Mouse (Mus musculus) midbrain, embryonic 14.5 days (tissue): ENCODE measurements around the gene Pfdn6. TPM values are rescaled to one million over a fixed set of nuclear protein-coding genes. Genes with fewer than 3 reads are reported as not detected.

Experiments
- ATAC-seq: fragments of 200-750 bp; cut with Nextera tagmentation; 2 replicates; pipeline ENCODE4 v1.8.0; 2017; ENCODE audit warnings: moderate number of reproducible peaks, moderate library complexity; ENCODE audit not compliant: low FRiP score, low TSS enrichment
- DNase-seq: peaks from one replicate; pipeline ENCODE4 v3.0.0-alpha.2; 2015
- H3K27ac ChIP-seq: fragments of 300-500 bp; sonication (generic); replicated peaks from 2 replicates; pipeline ENCODE4 v1.5.1; 2014; ENCODE audit warnings: mild to moderate bottlenecking, low read depth, low read length, moderate library complexity
- H3K27me3 ChIP-seq: fragments of 300-500 bp; sonication (generic); 2 replicates; pipeline ENCODE4 v1.6.1; 2014; ENCODE audit warnings: low read length, control low read depth, mixed read lengths; ENCODE audit not compliant: control insufficient read depth, insufficient read depth
- H3K36me3 ChIP-seq: fragments of 300-500 bp; sonication (generic); 2 replicates; pipeline ENCODE4 v1.6.1; 2014; ENCODE audit warnings: low read length, control low read depth; ENCODE audit not compliant: control insufficient read depth, insufficient read depth
- H3K4me1 ChIP-seq: fragments of 300-500 bp; sonication (generic); 2 replicates; pipeline ENCODE4 v1.6.1; 2014; ENCODE audit warnings: mild to moderate bottlenecking, antibody characterized with exemption, low read length, control low read depth; ENCODE audit not compliant: control insufficient read depth, insufficient read depth
- H3K4me2 ChIP-seq: fragments of 300-500 bp; sonication (generic); 2 replicates; pipeline ENCODE4 v1.6.1; 2014; ENCODE audit warnings: mild to moderate bottlenecking, low read length, moderate library complexity
- H3K4me3 ChIP-seq: fragments of 300-500 bp; sonication (generic); replicated peaks from 2 replicates; pipeline ENCODE4 v1.5.1; 2014; ENCODE audit warnings: low read depth, low read length
- H3K9ac ChIP-seq: fragments of 300-500 bp; sonication (generic); replicated peaks from 2 replicates; pipeline ENCODE4 v1.6.1; 2014; ENCODE audit warnings: mild to moderate bottlenecking, low read length, moderate library complexity
- H3K9me3 ChIP-seq: fragments of 300-500 bp; sonication (generic); 2 replicates; pipeline ENCODE4 v1.6.1; 2016; ENCODE audit warnings: low read length, control low read depth, mixed read lengths; ENCODE audit not compliant: control insufficient read depth
- WGBS: fragments of 180-500 bp; shearing (Covaris S2); extraction: QIAGEN DNeasy Blood & Tissue Kit; methylation state at CpG from one replicate; pipeline ENCODE4 v1.1.7; 2014; 5-methylcytosine and 5-hydroxymethylcytosine counted together
- polyA plus RNA-seq: library from polyadenylated mRNA; unstranded; fragments of >200 nt; fragmentation: Nextera tagmentation; extraction: Ambion mirVana; gene quantifications from 2 replicates; pipeline ENCODE4 v1.2.1, GENCODE M21; 2014

Gene Pfdn6
- polyA plus RNA-seq, 1 experiment from 2014 or later = 167 TPM

- 4% methylated on average over 26 of the region's 26 CpGs for WGBS
- Histone ChIP-seq H3K4me1 (peaks cover 16% of the 10 kb centered on the region), H3K9me3 (no peaks in the 10 kb centered on the region), H3K4me2 (peak overlapping the region; percentile 95), H3K27me3 (no peaks in the 10 kb centered on the region), H3K36me3 (peaks cover 55% of the 10 kb centered on the region), H3K4me3 (peak overlapping the region; percentile 67), H3K9ac (peak overlapping the region; percentile 58), H3K27ac (no peak overlapping the region)
- DNase-seq = no peak
- 0 out of 2 replicates have a peak, but pooled peaks have one; percentile 7 for ATAC-seq
Observed at GRCm38 (mm10) chr17:33940981-33941380, 838 bp upstream of the Pfdn6 start.

DNA sequence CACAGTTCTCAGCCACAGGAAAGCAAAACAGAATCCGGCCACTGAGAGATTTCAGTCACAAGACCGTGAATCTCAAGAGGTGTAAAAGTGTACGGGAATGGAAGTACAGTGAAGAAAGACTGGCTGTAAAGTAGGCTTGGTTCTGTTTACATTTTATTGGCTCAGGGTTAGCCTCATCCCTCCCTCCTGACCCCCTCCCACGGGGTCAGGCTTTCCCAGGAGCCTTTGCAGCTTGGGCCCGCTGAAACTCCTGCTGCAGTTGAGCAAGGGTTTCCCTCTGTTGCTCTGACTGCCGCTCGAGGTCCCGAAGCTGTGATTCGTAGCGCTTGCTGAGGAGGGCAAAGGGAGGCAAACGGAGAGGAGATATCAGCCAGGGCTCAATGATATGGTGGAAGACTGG lies 1.4 kb downstream of the Pfdn6 start:
- no peak overlapping the region for H3K9ac ChIP-seq
- H3K27ac ChIP-seq = no peak overlapping the region
- H3K36me3 ChIP-seq = peaks cover 48% of the 10 kb centered on the region
- H3K4me2 ChIP-seq = peak overlapping the region; percentile 95; the same call in 1 of the 2 replicates
- 88% methylated on average over 11 of the region's 11 CpGs for WGBS
- no peaks in the 10 kb centered on the region for H3K27me3 ChIP-seq
- H3K9me3 ChIP-seq = no peaks in the 10 kb centered on the region
- ATAC-seq (no peak), DNase-seq (no peak)
- H3K4me3 ChIP-seq = no peak overlapping the region
- H3K4me1 ChIP-seq = peaks cover 16% of the 10 kb centered on the region

GRCm38 (mm10) chr17:33936993-33937392 lies 3.1 kb downstream of the Pfdn6 start:
- ATAC-seq (no peak), DNase-seq (no peak)
- Histone ChIP-seq H3K27ac (no peak overlapping the region), H3K9me3 (no peaks in the 10 kb centered on the region), H3K9ac (no peak overlapping the region), H3K4me1 (peaks cover 16% of the 10 kb centered on the region), H3K27me3 (no peaks in the 10 kb centered on the region), H3K4me2 (no peak overlapping the region), H3K4me3 (no peak overlapping the region), H3K36me3 (peaks cover 52% of the 10 kb centered on the region)
- WGBS = 83% methylated on average over 15 of the region's 15 CpGs

- Histone ChIP-seq H3K27ac (no peak overlapping the region), H3K9ac (no peak overlapping the region), H3K4me3 (no peak overlapping the region), H3K4me1 (peaks cover 16% of the 10 kb centered on the region), H3K36me3 (peaks cover 52% of the 10 kb centered on the region), H3K9me3 (no peaks in the 10 kb centered on the region), H3K4me2 (no peak overlapping the region), H3K27me3 (no peaks in the 10 kb centered on the region)
- ATAC-seq = no peak
- DNase-seq = no peak
- WGBS = 91% methylated on average over 21 of the region's 21 CpGs
Observed at GRCm38 (mm10) chr17:33935422-33936055, 4.6 kb downstream of the Pfdn6 start.

GRCm38 (mm10) chr17:33932970-33933369 lies 7.2 kb downstream of the Pfdn6 start:
- no peak overlapping the region for H3K27ac ChIP-seq
- H3K9ac ChIP-seq = no peak overlapping the region
- DNase-seq = no peak
- H3K4me1 ChIP-seq = peaks cover 16% of the 10 kb centered on the region
- ATAC-seq = no peak
- no peak overlapping the region for H3K4me3 ChIP-seq
- H3K9me3 ChIP-seq = no peaks in the 10 kb centered on the region
- 91% methylated on average over 15 of the region's 15 CpGs for WGBS
- no peak overlapping the region for H3K4me2 ChIP-seq
- H3K36me3 ChIP-seq = peaks cover 41% of the 10 kb centered on the region
- no peaks in the 10 kb centered on the region for H3K27me3 ChIP-seq

DNA sequence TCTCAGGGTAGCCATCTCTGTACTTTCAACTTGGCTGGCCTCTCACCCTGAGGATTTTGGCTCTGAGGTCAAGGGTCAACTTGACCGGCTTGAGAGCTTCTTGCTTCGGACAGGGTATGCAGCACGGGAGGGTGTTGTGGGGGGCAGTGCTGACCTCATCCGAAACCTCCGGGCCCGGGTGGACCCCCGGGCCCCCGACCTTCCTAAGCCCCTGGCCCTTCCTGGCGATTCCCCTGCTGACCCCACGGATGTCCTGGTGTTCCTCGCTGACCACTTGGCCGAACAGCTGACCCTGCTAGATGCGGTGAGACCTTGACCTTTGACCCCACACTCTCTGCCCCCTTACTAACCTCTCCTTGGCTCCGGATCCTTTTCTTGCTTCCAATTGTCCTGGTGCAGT lies 7.7 kb downstream of the Pfdn6 start:
- ATAC-seq (no peak), DNase-seq (no peak)
- Histone ChIP-seq H3K36me3 (peaks cover 40% of the 10 kb centered on the region), H3K4me2 (no peak overlapping the region), H3K9ac (no peak overlapping the region), H3K4me1 (peaks cover 16% of the 10 kb centered on the region), H3K4me3 (no peak overlapping the region), H3K27ac (no peak overlapping the region), H3K9me3 (no peaks in the 10 kb centered on the region), H3K27me3 (no peaks in the 10 kb centered on the region)
- 85% methylated on average over 14 of the region's 14 CpGs for WGBS

- Histone ChIP-seq H3K4me3 (0 out of 2 replicates have a peak overlapping the region, but pooled peaks have one; percentile 3), H3K36me3 (peaks cover 35% of the 10 kb centered on the region), H3K27ac (no peak overlapping the region), H3K9me3 (no peaks in the 10 kb centered on the region), H3K4me2 (no peak overlapping the region), H3K4me1 (peaks cover 16% of the 10 kb centered on the region), H3K9ac (no peak overlapping the region), H3K27me3 (no peaks in the 10 kb centered on the region)
- no peak for DNase-seq
- ATAC-seq = no peak
- 91% methylated on average over 11 of the region's 11 CpGs for WGBS
Observed at GRCm38 (mm10) chr17:33931947-33932346, 8.2 kb downstream of the Pfdn6 start.

- no peak for ATAC-seq
- H3K4me1 ChIP-seq = peaks cover 16% of the 10 kb centered on the region
- H3K27ac ChIP-seq = no peak overlapping the region
- peak overlapping the region; percentile 91; the same call in 1 of the 2 replicates for H3K9ac ChIP-seq
- DNase-seq = no peak
- H3K9me3 ChIP-seq = no peaks in the 10 kb centered on the region
- WGBS = 33% methylated on average over 18 of the region's 18 CpGs
- peak overlapping the region; percentile 99 for H3K4me2 ChIP-seq
- no peaks in the 10 kb centered on the region for H3K27me3 ChIP-seq
- H3K4me3 ChIP-seq = peak overlapping the region; percentile 79
- H3K36me3 ChIP-seq = peaks cover 35% of the 10 kb centered on the region
Observed at GRCm38 (mm10) chr17:33931159-33931866, 8.8 kb downstream of the Pfdn6 start.
